Mouse (Mus musculus): Measurements from ENCODE around the gene Snta1.

Gene Snta1

DNA sequence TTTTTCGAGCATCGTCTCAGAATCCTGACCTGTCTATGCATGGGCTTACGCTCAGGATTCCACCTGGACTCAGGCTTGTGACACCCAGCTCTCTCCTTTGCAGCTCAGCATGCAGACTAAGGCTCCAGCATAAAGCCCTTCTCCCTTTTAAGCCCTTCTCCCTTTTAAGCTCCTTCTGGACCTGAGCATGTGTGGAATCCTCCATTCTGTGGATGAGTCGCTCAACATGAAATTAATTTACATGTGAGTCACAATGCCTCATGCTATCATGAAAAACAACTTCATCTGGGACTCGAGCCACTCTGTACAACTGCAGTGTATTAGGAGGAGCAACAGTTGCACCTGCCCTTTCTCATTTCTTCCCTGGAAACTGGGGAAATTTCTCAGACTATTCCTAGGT is 14.3 kb upstream of the Snta1 start:
- in situ Hi-C loops (cut with MboI; ENCODE audit: low sequenced_read_pairs): no loop called here

DNA sequence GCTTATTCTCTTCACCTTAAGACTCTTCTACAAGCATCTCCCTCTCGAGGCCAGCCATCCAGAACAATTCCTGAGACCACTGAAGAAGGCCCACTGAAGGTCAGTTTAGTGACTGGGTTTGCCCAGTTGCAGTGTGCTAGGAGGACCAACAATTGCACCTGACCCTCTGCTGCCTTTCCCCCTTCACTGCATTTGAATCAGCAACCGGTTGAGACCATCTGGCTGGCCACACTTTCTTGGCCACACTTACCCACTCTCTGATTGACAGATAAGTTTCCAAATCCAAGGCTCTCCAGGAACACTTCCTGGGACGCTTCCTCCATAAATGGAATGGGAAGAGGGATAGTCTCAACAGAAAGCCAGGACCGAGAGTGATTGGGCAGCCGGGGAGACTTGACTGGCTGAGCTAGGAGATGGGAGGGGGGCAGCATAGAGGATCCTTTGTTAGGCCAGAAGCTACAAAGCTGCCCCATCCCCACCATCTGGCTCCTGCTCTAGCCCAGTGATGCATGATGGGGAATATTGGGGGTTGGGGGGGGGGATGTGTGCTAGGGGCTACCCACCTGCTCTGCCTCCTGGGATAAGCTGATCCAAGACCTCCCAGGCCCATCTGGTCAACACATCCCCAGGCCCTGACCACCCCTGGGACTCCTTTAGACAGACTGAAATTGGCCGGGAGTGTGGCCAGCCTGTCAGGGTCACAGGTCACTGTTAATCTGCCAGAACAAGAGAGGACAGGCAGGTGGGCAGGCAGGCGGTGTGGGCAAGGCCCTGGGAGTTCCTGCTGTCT is 13.2 kb upstream of the Snta1 start:
- in situ Hi-C loops (cut with MboI; ENCODE audit: low sequenced_read_pairs): no loop called here

DNA sequence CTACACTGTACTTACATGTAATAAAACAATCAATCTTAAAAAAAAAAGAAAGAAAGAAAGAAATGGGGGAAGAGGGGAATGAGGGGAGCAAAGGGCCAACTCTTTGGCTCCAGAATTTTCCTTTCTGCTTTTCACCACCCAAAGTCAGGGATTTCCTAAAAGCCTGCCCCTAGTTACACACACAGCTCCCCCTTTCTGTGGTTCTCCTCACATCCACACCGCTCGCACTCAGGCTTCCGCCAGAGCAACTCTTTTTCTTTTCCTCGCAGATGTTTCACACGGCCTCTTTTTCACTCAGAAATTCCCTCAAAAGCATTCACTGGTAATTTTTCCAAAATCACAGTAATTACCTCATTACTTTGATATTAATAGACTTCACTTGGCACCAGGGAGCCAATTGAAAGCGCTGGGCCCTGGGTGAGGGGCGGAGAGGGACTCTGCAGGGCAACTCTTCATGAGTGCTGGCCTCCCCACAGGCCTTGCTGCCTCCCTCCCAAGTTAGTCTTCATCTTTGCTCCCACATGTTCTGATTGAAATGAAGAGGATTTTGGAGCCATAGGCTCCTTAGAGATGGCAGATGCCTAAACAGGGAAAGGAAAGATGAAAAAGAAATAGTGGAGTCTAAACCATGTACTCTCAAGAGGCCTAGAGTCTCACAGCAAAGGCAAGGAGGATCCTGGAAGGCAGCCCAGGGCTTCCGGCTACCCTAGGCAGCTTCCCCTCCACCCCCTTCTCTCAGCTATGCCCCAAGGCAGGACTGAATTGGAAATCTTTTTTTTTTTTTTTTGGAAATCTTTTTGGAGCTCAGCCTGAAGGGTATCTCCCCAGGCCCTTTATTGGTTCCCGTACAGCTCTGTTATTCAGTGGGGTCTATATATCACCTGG is 12.0 kb upstream of the Snta1 start:
- in situ Hi-C loops (cut with MboI; ENCODE audit: low sequenced_read_pairs): loop anchor here (5.0 kb wide), 1 partner anchor 117 kb away; no protein-coding TSS in a partner anchor

DNA sequence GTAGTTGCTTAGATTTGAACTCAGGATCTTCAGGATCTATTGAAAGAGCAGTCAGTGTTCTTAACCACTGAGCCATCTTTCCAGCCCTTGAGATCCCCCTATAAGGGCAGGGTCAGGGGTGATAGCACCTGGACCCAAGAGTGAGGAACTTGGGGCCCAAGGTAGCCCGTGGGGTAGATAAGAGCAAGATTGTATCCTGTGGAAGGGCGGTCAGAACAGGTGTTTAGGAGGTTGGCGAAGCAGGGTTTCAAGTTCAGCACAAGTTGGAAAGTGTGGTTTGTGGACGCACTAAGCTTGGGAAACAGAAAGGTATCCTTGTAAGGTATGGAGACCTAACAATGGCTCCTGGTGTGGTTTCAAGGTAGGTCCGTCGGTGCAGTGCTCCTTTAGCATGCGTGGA is 10.1 kb upstream of the Snta1 start:
- in situ Hi-C loops (cut with MboI; ENCODE audit: low sequenced_read_pairs): loop anchor here (5.0 kb wide), 1 partner anchor 119 kb away; no protein-coding TSS in a partner anchor

DNA sequence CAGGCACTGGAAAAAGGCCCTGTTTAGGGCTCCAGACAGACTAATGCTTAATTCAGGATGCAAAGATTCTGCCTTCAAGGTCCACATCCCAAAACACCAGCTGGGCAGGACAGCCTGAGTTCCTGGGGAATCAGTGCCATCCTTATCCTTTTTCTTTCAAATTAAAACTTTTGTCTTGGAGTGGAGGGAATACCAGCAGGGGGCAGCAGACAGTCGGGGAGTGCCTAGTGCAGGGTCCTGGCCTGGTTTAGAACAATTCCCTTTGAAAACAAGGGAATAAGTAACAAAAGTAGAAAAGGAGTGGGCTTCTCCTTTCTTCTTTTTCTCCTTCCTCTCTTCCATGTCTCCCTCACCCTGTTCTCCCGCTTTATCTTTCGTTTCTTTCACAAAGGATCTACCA is 9.2 kb upstream of the Snta1 start:
- in situ Hi-C loops (cut with MboI; ENCODE audit: low sequenced_read_pairs): loop anchor here (5.0 kb wide), 1 partner anchor 120 kb away; no protein-coding TSS in a partner anchor

DNA sequence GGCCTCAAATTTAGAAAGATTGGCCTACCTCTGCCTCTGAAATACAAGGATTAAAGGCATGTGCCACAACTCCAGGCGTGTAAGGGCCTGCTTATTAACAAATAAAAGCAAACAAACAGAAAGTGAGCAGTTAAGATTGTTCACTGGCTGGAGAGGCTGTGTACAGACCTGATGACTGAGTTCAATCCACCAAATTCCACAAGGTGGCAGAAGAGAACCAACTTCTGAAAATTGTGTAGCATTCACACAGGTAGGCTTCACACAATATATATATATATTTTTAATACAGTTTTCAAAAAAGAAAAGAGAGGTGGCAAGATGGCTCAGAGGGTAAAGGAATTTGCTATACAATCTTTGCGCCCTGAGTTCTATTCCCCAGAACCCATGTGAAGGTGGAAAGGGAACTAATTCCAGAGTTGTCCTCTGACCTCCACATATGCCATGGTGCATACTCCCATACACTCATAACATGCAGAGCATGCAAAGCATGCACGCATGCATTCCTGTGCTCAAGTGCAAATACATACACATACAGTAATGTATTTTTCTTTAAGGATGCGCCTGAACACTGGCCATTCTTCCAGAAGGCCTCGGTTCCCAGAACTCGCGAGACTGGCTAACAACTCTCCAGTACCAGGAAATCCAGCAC is 4.2 kb upstream of the Snta1 start:
- in situ Hi-C loops (cut with MboI; ENCODE audit: low sequenced_read_pairs): no loop called here

DNA sequence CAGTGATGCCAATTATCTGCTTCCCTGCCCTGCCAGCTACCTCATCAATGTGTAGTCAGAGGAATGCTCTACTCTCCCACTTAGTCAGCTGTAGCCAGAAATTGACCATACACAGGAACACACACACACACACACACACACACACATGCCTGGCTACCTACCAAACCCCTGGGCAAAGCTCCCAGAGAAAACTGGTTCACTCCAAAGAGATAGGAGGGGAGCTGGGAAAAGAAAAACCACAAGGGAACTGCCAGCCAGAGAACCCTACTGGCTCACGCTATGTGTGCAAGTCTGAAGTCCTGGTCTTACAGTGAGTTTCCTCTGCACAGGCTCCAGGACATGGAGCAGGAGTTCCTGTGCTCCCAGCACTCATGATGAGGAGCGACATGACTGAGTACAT is 2.5 kb upstream of the Snta1 start:
- in situ Hi-C loops (cut with MboI; ENCODE audit: low sequenced_read_pairs): no loop called here

DNA sequence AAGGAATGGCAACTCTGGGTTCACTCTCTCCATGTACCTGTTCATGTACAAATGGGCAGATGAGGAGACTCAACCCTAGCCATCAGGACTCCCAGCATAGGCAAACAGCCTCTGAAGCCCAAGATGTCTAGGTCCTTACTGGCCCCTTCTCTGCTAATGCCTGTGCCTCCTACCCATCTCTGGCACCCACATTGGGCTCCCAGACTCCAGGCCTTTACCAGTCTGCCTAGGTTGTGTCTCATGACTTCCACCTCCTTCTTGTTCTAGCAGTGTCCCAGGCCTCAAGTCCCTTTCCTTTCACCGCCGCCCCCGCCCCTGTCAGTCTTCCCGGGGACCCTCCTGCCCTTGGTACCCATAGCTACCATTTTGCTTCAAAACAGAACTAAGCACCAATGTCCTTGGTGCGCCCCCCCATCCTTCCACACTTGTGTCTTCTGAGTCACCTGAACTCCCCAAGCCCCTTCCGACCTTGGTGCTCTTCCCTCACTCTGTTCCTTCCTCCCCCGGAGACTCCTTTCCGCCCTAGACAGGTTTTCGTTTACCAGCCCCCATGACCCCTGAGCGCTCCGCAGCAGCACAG is 746 bp downstream of the Snta1 start:
- in situ Hi-C loops (cut with MboI; ENCODE audit: low sequenced_read_pairs): no loop called here

DNA sequence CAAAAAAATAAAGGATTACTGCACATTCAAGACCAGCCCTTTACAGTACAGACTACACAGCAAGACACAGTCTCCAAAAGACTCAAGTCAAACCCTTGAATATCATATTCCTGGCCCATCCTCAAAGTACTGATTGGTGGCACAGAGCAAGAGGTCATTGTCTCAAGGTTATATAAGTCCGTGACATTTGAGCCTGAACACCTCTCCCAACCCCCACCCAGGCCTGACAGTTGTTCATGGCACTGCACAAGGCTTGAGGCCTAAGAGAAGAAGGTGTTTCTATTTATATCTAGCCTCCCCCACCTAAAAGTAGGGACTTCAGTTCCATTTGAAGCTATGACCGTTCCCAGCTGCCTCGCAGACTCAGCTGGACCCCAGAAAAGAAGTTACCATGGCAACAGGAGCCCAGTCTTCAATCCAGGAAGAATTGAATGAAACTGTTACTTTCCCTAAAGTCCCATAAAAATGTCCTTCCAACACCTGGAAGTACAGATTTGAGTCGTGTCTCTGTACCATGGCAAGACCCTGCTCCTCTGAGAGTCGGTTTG is 2.4 kb downstream of the Snta1 start:
- in situ Hi-C loops (cut with MboI; ENCODE audit: low sequenced_read_pairs): no loop called here

DNA sequence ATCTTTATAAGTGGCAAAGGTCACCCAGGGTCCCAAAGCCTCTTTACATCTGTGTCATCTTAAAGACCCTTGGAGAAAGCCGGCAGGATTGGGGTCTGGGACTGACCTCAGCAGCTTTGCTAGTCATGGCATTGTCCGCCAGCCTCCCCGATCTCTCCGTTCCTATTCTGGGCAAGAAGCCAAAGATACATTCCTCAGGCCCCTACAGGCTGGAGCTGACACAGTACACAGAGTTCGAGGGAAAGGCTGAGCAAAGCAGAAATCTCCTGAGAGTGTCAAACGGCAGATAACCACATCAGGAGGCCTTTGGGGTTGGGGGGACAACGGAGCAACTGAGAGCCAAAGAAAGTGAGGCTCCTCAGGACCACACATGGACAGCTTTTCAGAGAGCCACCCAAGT is 5.1 kb downstream of the Snta1 start:
- in situ Hi-C loops (cut with MboI; ENCODE audit: low sequenced_read_pairs): no loop called here

DNA sequence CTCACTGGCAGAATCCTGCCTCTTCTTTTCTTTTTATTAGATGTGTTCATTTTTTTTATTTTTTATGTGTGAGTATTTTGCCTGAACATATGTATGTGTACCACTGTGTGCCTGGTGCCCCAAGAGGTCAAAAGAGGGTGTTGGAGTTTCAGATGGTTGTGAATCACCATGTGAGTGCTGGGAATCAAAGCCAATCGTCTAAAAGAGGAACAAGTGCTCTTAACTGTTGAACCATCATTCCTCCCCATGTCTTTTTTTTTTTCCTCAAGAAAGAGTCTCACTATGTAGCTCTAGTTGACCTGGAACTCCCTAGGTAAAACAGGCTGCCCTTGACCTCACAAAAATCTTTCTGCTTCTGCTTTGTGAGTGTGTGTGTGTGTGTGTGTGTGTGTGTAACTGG is 5.9 kb downstream of the Snta1 start:
- in situ Hi-C loops (cut with MboI; ENCODE audit: low sequenced_read_pairs): no loop called here

DNA sequence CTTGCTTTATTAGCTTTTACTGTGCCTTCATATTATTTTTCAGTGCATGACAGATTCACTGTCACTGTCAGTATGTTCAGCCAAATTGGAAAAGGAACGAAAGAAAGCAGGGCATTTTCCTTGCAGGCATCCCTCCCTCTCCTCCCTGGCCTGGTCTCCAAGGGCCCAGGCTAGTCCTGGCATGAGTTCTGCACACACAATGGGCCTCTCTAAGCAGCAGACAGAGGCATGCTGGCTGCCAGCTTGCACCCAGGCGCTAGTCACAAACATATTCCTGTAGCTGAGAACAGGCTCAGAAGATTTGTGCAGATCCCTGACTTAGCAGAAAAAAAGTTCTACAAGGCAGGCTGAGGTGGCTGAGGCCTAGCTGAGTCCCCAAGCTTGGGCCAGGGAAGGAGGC is 8.6 kb downstream of the Snta1 start:
- in situ Hi-C loops (cut with MboI; ENCODE audit: low sequenced_read_pairs): no loop called here

DNA sequence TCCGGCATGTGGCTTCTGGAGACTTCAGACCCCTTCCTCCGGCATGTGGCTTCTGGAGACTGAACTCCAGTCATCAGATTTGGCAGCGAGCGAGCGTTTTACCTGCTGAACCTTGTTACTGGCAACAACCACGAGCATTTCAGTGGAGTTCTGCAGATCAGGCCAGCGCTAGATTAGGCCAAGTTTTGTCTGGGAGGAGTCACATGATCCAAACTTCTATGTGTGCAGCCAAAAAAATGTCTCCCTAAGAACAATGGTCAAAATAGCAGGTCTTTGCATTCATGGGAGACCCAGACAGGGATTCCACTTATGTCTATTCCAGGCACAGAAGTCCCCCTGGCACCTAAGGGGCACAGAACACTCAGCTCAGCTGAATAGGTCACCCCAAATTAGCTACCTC is 9.6 kb downstream of the Snta1 start:
- in situ Hi-C loops (cut with MboI; ENCODE audit: low sequenced_read_pairs): no loop called here

DNA sequence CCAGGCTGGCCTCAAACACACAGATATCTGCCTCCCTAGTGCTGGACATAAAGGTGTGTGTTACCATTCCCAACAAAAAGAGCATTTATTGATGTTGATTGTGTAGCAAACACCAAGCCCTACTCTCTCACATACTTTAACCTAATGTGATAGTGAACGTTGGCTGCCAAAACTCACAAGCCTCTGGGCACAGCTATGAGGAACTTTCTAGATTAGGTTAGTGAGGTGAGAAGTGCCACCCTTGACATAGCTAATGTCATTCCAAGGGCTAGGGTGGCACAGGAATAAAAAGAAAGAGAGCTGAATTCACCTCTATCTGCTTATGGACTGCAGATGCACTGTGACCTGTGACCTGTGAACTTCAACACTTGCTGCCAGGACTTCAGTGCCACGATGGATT is 11.4 kb downstream of the Snta1 start:
- in situ Hi-C loops (cut with MboI; ENCODE audit: low sequenced_read_pairs): no loop called here

DNA sequence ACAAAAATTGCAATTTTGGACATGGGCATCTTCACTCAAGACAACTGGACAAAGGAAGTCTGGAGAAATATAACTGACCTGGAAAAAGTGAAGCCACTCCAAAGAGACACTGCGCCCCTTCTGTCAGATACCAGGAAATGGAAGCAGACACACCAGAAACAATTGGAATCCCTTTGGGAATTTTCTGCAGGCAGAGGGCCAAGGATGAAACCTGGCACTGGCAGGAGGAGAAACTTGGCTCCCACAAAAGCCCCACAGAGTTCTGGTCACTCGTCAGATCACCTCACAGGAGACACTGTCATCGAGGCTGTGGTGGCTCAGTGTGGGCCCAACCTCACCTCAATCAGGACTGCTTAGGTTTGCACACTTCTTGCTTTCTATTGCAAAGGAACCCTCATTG is 13.3 kb downstream of the Snta1 start:
- in situ Hi-C loops (cut with MboI; ENCODE audit: low sequenced_read_pairs): no loop called here

DNA sequence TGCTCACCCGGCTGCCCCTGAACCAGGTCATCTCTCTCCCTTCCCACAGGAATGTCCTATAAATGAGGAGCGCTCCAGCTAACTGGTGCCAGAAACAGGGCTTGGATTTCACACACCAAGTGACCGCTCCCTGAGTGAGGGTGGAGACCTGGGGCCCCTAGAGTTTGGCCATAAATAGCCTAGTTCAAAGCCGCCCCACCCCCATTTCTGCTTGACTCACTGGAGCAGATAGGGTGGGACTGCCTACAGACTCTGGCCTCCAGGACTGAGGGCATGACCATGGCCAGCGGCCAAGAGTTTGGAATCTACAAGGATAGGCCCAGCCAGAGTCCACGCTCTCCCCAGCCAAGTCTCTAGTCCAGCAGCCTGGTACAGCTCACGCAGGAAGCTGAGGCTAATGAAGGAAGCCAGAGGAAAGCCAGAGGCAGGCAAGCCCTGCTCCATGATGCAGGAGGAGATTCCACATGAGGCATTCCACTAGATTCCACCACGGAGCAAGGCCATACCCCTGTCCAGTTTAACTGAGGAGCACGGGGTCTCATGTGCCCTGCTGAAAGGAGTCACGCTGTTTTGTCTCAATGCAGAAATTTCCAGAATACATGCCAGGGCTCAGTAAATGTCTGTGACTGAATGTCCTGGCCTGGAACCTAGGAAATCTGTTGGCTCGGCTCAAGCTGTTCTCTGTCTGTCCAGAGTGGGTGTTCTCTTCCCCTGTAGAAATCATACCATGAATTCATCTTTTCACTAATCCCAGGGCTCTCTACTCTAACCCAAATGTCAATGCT is 17.5 kb downstream of the Snta1 start:
- in situ Hi-C loops (cut with MboI; ENCODE audit: low sequenced_read_pairs): no loop called here

DNA sequence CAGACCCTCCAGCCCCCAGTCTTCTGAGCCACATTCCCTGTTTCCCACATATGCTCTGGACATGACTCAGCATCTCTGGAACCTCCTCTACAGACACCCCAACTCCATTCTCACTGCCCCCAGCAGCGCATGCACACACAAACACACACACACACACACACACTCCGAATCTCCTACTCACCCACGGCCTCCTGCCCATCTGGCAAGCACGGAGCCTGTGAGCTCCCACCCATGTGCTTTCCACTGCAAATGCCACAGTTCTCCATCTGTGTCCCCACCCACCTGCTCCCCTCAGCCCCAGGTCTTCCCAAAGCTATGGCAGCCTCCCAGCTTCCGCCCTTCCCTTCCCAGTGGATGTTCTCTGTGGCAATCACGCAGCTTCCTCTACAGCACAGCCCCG is 28.8 kb downstream of the Snta1 start:
- in situ Hi-C loops (cut with MboI; ENCODE audit: low sequenced_read_pairs): no loop called here

DNA sequence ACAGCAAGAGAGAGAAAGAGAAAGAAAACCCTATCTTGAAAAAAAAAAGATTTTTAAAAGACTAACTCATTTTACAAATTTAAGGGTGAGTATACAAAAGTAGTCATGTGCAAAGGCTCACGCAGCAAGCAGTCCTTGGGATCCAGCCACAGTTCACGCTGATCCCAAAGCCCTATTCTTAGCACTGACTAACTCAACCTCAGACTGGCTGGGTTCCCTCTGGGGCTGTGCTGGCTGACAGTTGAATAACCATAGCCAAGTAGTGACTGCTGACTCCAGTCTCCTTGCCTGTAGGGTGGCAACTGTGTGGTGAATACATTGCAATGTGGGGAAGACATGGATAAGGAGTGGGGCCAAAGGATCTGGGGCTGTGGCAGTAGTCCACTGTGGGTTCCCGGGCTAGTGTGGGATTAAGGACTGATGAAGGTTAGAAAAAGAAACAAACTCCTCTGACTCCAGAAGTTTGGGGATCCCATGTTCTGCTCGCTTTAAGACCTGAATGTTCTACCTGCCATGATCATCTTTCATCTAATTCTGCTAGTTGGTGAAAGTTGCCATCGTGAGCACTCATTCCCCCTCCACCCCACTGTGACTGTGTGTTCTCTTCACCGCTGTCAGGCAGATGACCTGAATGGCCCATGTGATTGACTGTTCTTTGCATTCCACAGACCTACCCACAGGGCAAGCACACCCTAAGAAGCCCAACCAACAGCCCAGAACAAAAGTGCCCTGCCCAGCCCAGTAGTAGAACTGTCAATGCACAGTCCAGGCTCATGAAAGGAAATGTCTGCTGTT is 32.9 kb downstream of the Snta1 start:
- in situ Hi-C loops (cut with MboI; ENCODE audit: low sequenced_read_pairs): no loop called here

DNA sequence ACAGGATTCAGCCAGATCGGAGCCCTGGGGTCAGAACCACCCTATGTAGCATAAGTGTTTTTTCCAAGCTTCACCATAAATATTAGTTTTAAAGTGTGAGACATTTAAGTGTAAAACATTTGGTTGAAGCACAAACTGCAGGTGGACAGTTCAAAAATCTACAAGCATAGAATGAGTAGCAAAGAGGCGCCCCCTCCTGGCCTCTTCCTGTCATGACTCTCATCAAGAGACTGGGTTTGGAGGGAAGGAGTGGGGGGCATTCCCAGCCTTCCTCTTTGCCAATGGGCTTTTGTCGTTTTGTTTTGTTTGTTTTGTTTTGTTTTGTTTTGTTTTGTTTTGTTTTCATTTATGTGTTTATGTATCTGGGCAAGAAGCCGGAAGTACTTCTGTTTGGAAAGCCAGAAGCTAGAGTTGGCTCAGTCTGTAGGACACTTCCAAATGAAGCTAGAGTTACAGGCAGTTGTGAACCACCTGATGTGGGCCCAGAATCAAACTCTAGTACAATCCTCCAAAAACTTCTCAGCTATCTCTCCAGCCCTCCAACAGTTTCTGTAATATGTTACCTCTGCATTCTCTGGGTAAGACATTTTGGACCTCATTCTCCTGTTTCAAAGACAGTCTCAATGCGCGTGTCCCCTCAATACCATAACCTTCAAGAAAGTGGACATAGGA is 33.8 kb downstream of the Snta1 start:
- in situ Hi-C loops (cut with MboI; ENCODE audit: low sequenced_read_pairs): no loop called here

All from CH12F3 (cell line).